Mouse (Mus musculus): ENCODE results near the gene Kdm8.
"Not testable (repeated sequence)": the region's sequence is repeated elsewhere in the genome, so short reads cannot be mapped to it uniquely, and the experiment has no call there.

Gene Kdm8

GRCm38 (mm10) chr7:125420190-125420589 lies 24.3 kb upstream of the Kdm8 start:
- Histone ChIP-seq H3K36me3 (ENCODE audit: insufficient read depth, low read length) (no peaks in the 10 kb centered on the region), H3K4me3 (replicated peaks; ENCODE audit: low read length) (no peak overlapping the region), H3K9me3 (ENCODE audit: low read length) (no peaks in the 10 kb centered on the region), H3K4me1 (replicated peaks; ENCODE audit: low read depth, low read length) (peaks cover 60% of the 10 kb centered on the region), H3K27me3 (ENCODE audit: insufficient read depth, low read length) (no peaks in the 10 kb centered on the region)
- TF ChIP-seq NANOG (IDR thresholded peaks at IDR 0.05; ENCODE audit: borderline replicate concordance, low read length), result no peak
- TF ChIP-seq CTCF (conservative IDR thresholded peaks at IDR 0.05; ENCODE audit: low read length), result peak; percentile 85

DNA sequence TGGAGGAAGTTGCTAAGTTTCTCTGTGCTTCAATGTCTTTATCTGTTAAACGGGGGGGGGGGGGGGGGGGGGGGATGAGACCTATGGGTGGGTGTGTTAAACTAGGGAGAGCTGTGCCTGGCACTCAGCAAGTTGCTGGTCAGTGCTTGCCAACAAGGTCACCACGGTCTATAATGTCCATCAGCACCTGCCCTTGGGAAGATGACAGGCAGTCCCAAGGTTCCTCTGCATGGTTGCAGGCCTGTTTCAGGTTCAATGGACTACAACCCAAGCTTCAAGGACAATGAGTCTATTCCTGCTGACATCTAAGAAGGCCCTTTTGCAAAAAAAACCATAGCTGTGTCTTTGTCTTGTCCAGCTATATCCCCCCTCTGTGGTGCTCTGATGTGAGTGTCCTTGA lies 22.6 kb upstream of the Kdm8 start:
- TF ChIP-seq CTCF (conservative IDR thresholded peaks at IDR 0.05; ENCODE audit: low read length), result no peak
- no peak for TF ChIP-seq POU5F1 (IDR thresholded peaks at IDR 0.05; ENCODE audit: borderline replicate concordance, low read length)
- no peak for TF ChIP-seq NANOG (IDR thresholded peaks at IDR 0.05; ENCODE audit: borderline replicate concordance, low read length)

GRCm38 (mm10) chr7:125423056-125423455 lies 21.4 kb upstream of the Kdm8 start:
- no peaks in the 10 kb centered on the region for H3K36me3 ChIP-seq (ENCODE audit: insufficient read depth, low read length)
- peaks cover 38% of the 10 kb centered on the region for H3K4me1 ChIP-seq (replicated peaks; ENCODE audit: low read depth, low read length)
- no peaks in the 10 kb centered on the region for H3K9me3 ChIP-seq (ENCODE audit: low read length)
- no peak overlapping the region for H3K4me3 ChIP-seq (replicated peaks; ENCODE audit: low read length)
- no peaks in the 10 kb centered on the region for H3K27me3 ChIP-seq (ENCODE audit: insufficient read depth, low read length)
- TF ChIP-seq NANOG (IDR thresholded peaks at IDR 0.05; ENCODE audit: borderline replicate concordance, low read length) (no peak), CTCF (conservative IDR thresholded peaks at IDR 0.05; ENCODE audit: low read length) (no peak), POU5F1 (IDR thresholded peaks at IDR 0.05; ENCODE audit: borderline replicate concordance, low read length) (no peak)

More for the DNA sequence above, 22.6 kb upstream of the Kdm8 start:
- H3K9me3 ChIP-seq (ENCODE audit: low read length), result no peaks in the 10 kb centered on the region
- H3K36me3 ChIP-seq (ENCODE audit: insufficient read depth, low read length), result no peaks in the 10 kb centered on the region
- H3K4me1 ChIP-seq (replicated peaks; ENCODE audit: low read depth, low read length), result peaks cover 44% of the 10 kb centered on the region
- H3K4me3 ChIP-seq (replicated peaks; ENCODE audit: low read length), result no peak overlapping the region
- H3K27me3 ChIP-seq (ENCODE audit: insufficient read depth, low read length), result no peaks in the 10 kb centered on the region

- Histone ChIP-seq H3K4me3 (replicated peaks; ENCODE audit: low read length) (no peak overlapping the region), H3K9me3 (ENCODE audit: low read length) (no peaks in the 10 kb centered on the region), H3K36me3 (ENCODE audit: insufficient read depth, low read length) (no peaks in the 10 kb centered on the region), H3K4me1 (replicated peaks; ENCODE audit: low read depth, low read length) (peaks cover 15% of the 10 kb centered on the region), H3K27me3 (ENCODE audit: insufficient read depth, low read length) (peaks cover 10% of the 10 kb centered on the region; the same call in 1 of the 2 replicates)
- TF ChIP-seq NANOG (IDR thresholded peaks at IDR 0.05; ENCODE audit: borderline replicate concordance, low read length) (no peak), CTCF (conservative IDR thresholded peaks at IDR 0.05; ENCODE audit: low read length) (no peak), POU5F1 (IDR thresholded peaks at IDR 0.05; ENCODE audit: borderline replicate concordance, low read length) (no peak)
Observed at GRCm38 (mm10) chr7:125427492-125428090, 16.9 kb upstream of the Kdm8 start.

- Histone ChIP-seq H3K4me1 (replicated peaks; ENCODE audit: low read depth, low read length) (peaks cover 9% of the 10 kb centered on the region; the same call in 1 of the 2 replicates), H3K36me3 (ENCODE audit: insufficient read depth, low read length) (no peaks in the 10 kb centered on the region), H3K4me3 (replicated peaks; ENCODE audit: low read length) (no peak overlapping the region), H3K9me3 (ENCODE audit: low read length) (no peaks in the 10 kb centered on the region), H3K27me3 (ENCODE audit: insufficient read depth, low read length) (peaks cover 10% of the 10 kb centered on the region; the same call in 1 of the 2 replicates)
- TF ChIP-seq NANOG (IDR thresholded peaks at IDR 0.05; ENCODE audit: borderline replicate concordance, low read length), result no peak
- TF ChIP-seq CTCF (conservative IDR thresholded peaks at IDR 0.05; ENCODE audit: low read length), result no peak
- no peak for TF ChIP-seq POU5F1 (IDR thresholded peaks at IDR 0.05; ENCODE audit: borderline replicate concordance, low read length)
Observed at GRCm38 (mm10) chr7:125428381-125428780, 16.1 kb upstream of the Kdm8 start.

- not testable (repeated sequence) for H3K36me3 ChIP-seq (ENCODE audit: insufficient read depth, low read length); H3K4me3 ChIP-seq (replicated peaks; ENCODE audit: low read length); H3K27me3 ChIP-seq (ENCODE audit: insufficient read depth, low read length); H3K4me1 ChIP-seq (replicated peaks; ENCODE audit: low read depth, low read length); H3K9me3 ChIP-seq (ENCODE audit: low read length)
Observed at GRCm38 (mm10) chr7:125428816-125429500, 15.5 kb upstream of the Kdm8 start.

- Histone ChIP-seq H3K27me3 (ENCODE audit: insufficient read depth, low read length) (peaks cover 10% of the 10 kb centered on the region; the same call in 1 of the 2 replicates), H3K4me3 (replicated peaks; ENCODE audit: low read length) (no peak overlapping the region), H3K9me3 (ENCODE audit: low read length) (no peaks in the 10 kb centered on the region), H3K4me1 (replicated peaks; ENCODE audit: low read depth, low read length) (peaks cover 9% of the 10 kb centered on the region; the same call in 1 of the 2 replicates), H3K36me3 (ENCODE audit: insufficient read depth, low read length) (no peaks in the 10 kb centered on the region)
- TF ChIP-seq CTCF (conservative IDR thresholded peaks at IDR 0.05; ENCODE audit: low read length), result no peak
- TF ChIP-seq POU5F1 (IDR thresholded peaks at IDR 0.05; ENCODE audit: borderline replicate concordance, low read length), result no peak
- no peak for TF ChIP-seq NANOG (IDR thresholded peaks at IDR 0.05; ENCODE audit: borderline replicate concordance, low read length)
Observed at GRCm38 (mm10) chr7:125430170-125430842, 14.2 kb upstream of the Kdm8 start.

DNA sequence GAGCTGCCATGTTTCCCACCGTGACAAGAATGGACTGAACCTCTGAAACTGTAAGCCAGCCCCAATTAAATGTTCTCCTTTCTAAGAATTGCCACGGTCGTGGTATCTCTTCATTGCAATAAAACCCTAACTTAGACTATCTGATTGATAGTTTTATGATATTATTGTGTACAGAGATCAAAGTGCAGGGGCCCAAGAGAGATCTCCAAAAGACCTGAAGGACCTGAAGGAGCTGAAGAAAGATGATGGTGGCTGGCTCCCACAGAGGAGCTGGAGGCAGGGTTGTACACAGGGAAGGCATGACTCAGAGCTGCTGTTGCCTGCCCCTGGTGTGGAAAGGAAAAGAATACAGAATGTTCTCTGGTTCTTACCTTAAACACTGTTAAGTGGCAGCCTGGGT lies 10.6 kb upstream of the Kdm8 start:
- H3K4me3 ChIP-seq (replicated peaks; ENCODE audit: low read length), result no peak overlapping the region
- TF ChIP-seq POU5F1 (IDR thresholded peaks at IDR 0.05; ENCODE audit: borderline replicate concordance, low read length) (no peak), CTCF (conservative IDR thresholded peaks at IDR 0.05; ENCODE audit: low read length) (no peak), NANOG (IDR thresholded peaks at IDR 0.05; ENCODE audit: borderline replicate concordance, low read length) (no peak)
- peaks cover 10% of the 10 kb centered on the region; the same call in 1 of the 2 replicates for H3K27me3 ChIP-seq (ENCODE audit: insufficient read depth, low read length)
- no peaks in the 10 kb centered on the region for H3K4me1 ChIP-seq (replicated peaks; ENCODE audit: low read depth, low read length)
- no peaks in the 10 kb centered on the region for H3K9me3 ChIP-seq (ENCODE audit: low read length)
- H3K36me3 ChIP-seq (ENCODE audit: insufficient read depth, low read length), result no peaks in the 10 kb centered on the region
